Mouse (Mus musculus): ENCODE data around the gene Kalrn.

GRCm38 (mm10) chr16:34175625-34176024, 397.7 kb downstream of the Kalrn start:
- no peak for TF ChIP-seq GATA1 (IDR thresholded peaks at IDR 0.05; ENCODE audit: borderline replicate concordance, low read length)
- no peak for TF ChIP-seq FLI1 (IDR thresholded peaks at IDR 0.05; ENCODE audit: low read length)

Measured in megakaryocyte, embryonic 14.5 days (primary cell).